Mouse (Mus musculus) telencephalon, adult 2 months (tissue): ENCODE results near the gene Kcnma1.

ENCODE experiments used
- DNase-seq: peaks from one replicate; pipeline ENCODE4 v3.0.0-alpha.2; 2011; ENCODE audit warnings: low read depth, low spot score

Kcnma1 gene

GRCm38 (mm10) chr14:23531735-23532525, 482.4 kb downstream of the Kcnma1 start:
- peak; percentile 51 for DNase-seq

GRCm38 (mm10) chr14:23529720-23530119, 484.6 kb downstream of the Kcnma1 start:
- peak; percentile 40 for DNase-seq

GRCm38 (mm10) chr14:23529229-23529628, 485.1 kb downstream of the Kcnma1 start:
- no peak for DNase-seq

- no peak for DNase-seq
These were observed 488.4 kb downstream of the Kcnma1 start for GRCm38 (mm10) chr14:23525910-23526309.

GRCm38 (mm10) chr14:23523825-23524491, 490.3 kb downstream of the Kcnma1 start:
- DNase-seq, result no peak

GRCm38 (mm10) chr14:23522606-23523159, 491.6 kb downstream of the Kcnma1 start:
- DNase-seq, result no peak

- DNase-seq, result no peak
These were observed 493.1 kb downstream of the Kcnma1 start for GRCm38 (mm10) chr14:23521080-23521684.

- no peak for DNase-seq
These were observed 496.9 kb downstream of the Kcnma1 start for GRCm38 (mm10) chr14:23517374-23517773.

GRCm38 (mm10) chr14:23509792-23510191, 504.5 kb downstream of the Kcnma1 start:
- DNase-seq, result no peak

- peak; percentile 38 for DNase-seq
These were observed 512.0 kb downstream of the Kcnma1 start for GRCm38 (mm10) chr14:23502236-23502790.

GRCm38 (mm10) chr14:23496801-23497200, 517.5 kb downstream of the Kcnma1 start:
- no peak for DNase-seq

- DNase-seq, result no peak
These were observed 518.0 kb downstream of the Kcnma1 start for GRCm38 (mm10) chr14:23496236-23496740.

- no peak for DNase-seq
These were observed 519.8 kb downstream of the Kcnma1 start for GRCm38 (mm10) chr14:23494496-23494800.

- DNase-seq, result no peak
These were observed 520.4 kb downstream of the Kcnma1 start for GRCm38 (mm10) chr14:23493750-23494495.

- DNase-seq, result no peak
These were observed 521.5 kb downstream of the Kcnma1 start for GRCm38 (mm10) chr14:23492581-23493360.

GRCm38 (mm10) chr14:23491359-23491758, 522.9 kb downstream of the Kcnma1 start:
- no peak for DNase-seq

GRCm38 (mm10) chr14:23486687-23487086, 527.6 kb downstream of the Kcnma1 start:
- DNase-seq, result peak; percentile 41

GRCm38 (mm10) chr14:23485802-23486500, 528.3 kb downstream of the Kcnma1 start:
- no peak for DNase-seq

- no peak for DNase-seq
These were observed 539.2 kb downstream of the Kcnma1 start for GRCm38 (mm10) chr14:23475129-23475528.

- DNase-seq, result no peak
These were observed 544.2 kb downstream of the Kcnma1 start for GRCm38 (mm10) chr14:23470071-23470470.
